Mouse (Mus musculus): ENCODE measurements around the gene Kcnmb4. TPM values are rescaled to one million over a fixed set of nuclear protein-coding genes. Genes with fewer than 3 reads are reported as not detected.

Kcnmb4 gene
- polyA plus RNA-seq (2015; fragmentation: Nextera tagmentation; extraction: Ambion mirVana), result 46.9 and 62.1 TPM in 2 replicates

GRCm38 (mm10) chr10:116473759-116474549 is at the start of gene Kcnmb4:
TSS of gene Kcnmb4 (minus strand) at chr10:116473878.
- H3K4me1 ChIP-seq, result peaks cover 36% of the 10 kb centered on the region
- WGBS, result under 1% methylated on average over 85 of the region's 92 CpGs
- H3K4me3 ChIP-seq (replicated peaks), result peak within 1 kb of the TSS; percentile 81
- no peaks in the 10 kb centered on the region for H3K9me3 ChIP-seq (replicated peaks)
- peak within 1 kb of the TSS; percentile 69 for H3K9ac ChIP-seq (replicated peaks)
- no peaks in the 10 kb centered on the region for H3K36me3 ChIP-seq
- peak within 1 kb of the TSS; percentile 86 for H3K27ac ChIP-seq (replicated peaks)
- no peaks in the 10 kb centered on the region for H3K27me3 ChIP-seq (replicated peaks)
- peak; percentile 90 for ATAC-seq (ENCODE audit: low FRiP score)
- peak within 1 kb of the TSS; percentile 89 for H3K4me2 ChIP-seq

GRCm38 (mm10) chr10:116519588-116519987 is 45.9 kb upstream of the Kcnmb4 start:
- 0 out of 2 replicates have a peak, but pooled peaks cover 3% of the 10 kb centered on the region for H3K4me1 ChIP-seq
- H3K4me3 ChIP-seq (replicated peaks), result no peak overlapping the region
- H3K27ac ChIP-seq (replicated peaks), result no peak overlapping the region
- H3K9ac ChIP-seq (replicated peaks), result no peak overlapping the region
- 98% methylated on average over 1 of the region's 1 CpGs for WGBS
- no peak for ATAC-seq (ENCODE audit: low FRiP score)
- no peaks in the 10 kb centered on the region for H3K27me3 ChIP-seq (replicated peaks)
- no peaks in the 10 kb centered on the region for H3K36me3 ChIP-seq
- H3K4me2 ChIP-seq, result no peak overlapping the region
- no peaks in the 10 kb centered on the region for H3K9me3 ChIP-seq (replicated peaks)

GRCm38 (mm10) chr10:116515590-116515989 is 41.9 kb upstream of the Kcnmb4 start:
- H3K4me3 ChIP-seq (replicated peaks), result no peak overlapping the region
- H3K36me3 ChIP-seq, result no peaks in the 10 kb centered on the region
- H3K9ac ChIP-seq (replicated peaks), result no peak overlapping the region
- no peaks in the 10 kb centered on the region for H3K9me3 ChIP-seq (replicated peaks)
- H3K27me3 ChIP-seq (replicated peaks), result no peaks in the 10 kb centered on the region
- H3K4me1 ChIP-seq, result 0 out of 2 replicates have a peak, but pooled peaks cover 3% of the 10 kb centered on the region
- no peak overlapping the region for H3K4me2 ChIP-seq
- ATAC-seq (ENCODE audit: low FRiP score), result no peak
- no peak overlapping the region for H3K27ac ChIP-seq (replicated peaks)
- 89% methylated on average over 6 of the region's 6 CpGs for WGBS

- Histone ChIP-seq H3K9ac (replicated peaks) (no peak overlapping the region), H3K27ac (replicated peaks) (no peak overlapping the region), H3K4me2 (no peak overlapping the region), H3K4me1 (0 out of 2 replicates have a peak, but pooled peaks cover 3% of the 10 kb centered on the region), H3K36me3 (no peaks in the 10 kb centered on the region), H3K4me3 (replicated peaks) (no peak overlapping the region), H3K9me3 (replicated peaks) (no peaks in the 10 kb centered on the region), H3K27me3 (replicated peaks) (no peaks in the 10 kb centered on the region)
- 95% methylated on average over 4 of the region's 4 CpGs for WGBS
- no peak for ATAC-seq (ENCODE audit: low FRiP score)
These were observed 41.5 kb upstream of the Kcnmb4 start for GRCm38 (mm10) chr10:116515158-116515557.

- no peaks in the 10 kb centered on the region for H3K9me3 ChIP-seq (replicated peaks)
- ATAC-seq (ENCODE audit: low FRiP score), result no peak
- H3K4me2 ChIP-seq, result no peak overlapping the region
- no peak overlapping the region for H3K9ac ChIP-seq (replicated peaks)
- no peaks in the 10 kb centered on the region for H3K27me3 ChIP-seq (replicated peaks)
- H3K27ac ChIP-seq (replicated peaks), result no peak overlapping the region
- 44% methylated on average over 7 of the region's 7 CpGs for WGBS
- no peak overlapping the region for H3K4me3 ChIP-seq (replicated peaks)
- no peaks in the 10 kb centered on the region for H3K4me1 ChIP-seq
- H3K36me3 ChIP-seq, result no peaks in the 10 kb centered on the region
These were observed 39.6 kb upstream of the Kcnmb4 start for GRCm38 (mm10) chr10:116513254-116513635.

- no peak overlapping the region for H3K9ac ChIP-seq (replicated peaks)
- no peaks in the 10 kb centered on the region for H3K27me3 ChIP-seq (replicated peaks)
- no peak overlapping the region for H3K27ac ChIP-seq (replicated peaks)
- WGBS, result 76% methylated on average over 11 of the region's 11 CpGs
- H3K9me3 ChIP-seq (replicated peaks), result no peaks in the 10 kb centered on the region
- H3K4me1 ChIP-seq, result no peaks in the 10 kb centered on the region
- H3K36me3 ChIP-seq, result no peaks in the 10 kb centered on the region
- ATAC-seq (ENCODE audit: low FRiP score), result no peak
- H3K4me2 ChIP-seq, result no peak overlapping the region
- H3K4me3 ChIP-seq (replicated peaks), result no peak overlapping the region
These were observed 39.0 kb upstream of the Kcnmb4 start for GRCm38 (mm10) chr10:116512521-116513253.

- 82% methylated on average over 7 of the region's 7 CpGs for WGBS
- Histone ChIP-seq H3K36me3 (peaks cover 2% of the 10 kb centered on the region; the same call in 1 of the 2 replicates), H3K4me3 (replicated peaks) (no peak overlapping the region), H3K9ac (replicated peaks) (no peak overlapping the region), H3K27ac (replicated peaks) (no peak overlapping the region), H3K27me3 (replicated peaks) (no peaks in the 10 kb centered on the region), H3K4me2 (no peak overlapping the region), H3K9me3 (replicated peaks) (no peaks in the 10 kb centered on the region), H3K4me1 (no peaks in the 10 kb centered on the region)
- ATAC-seq (ENCODE audit: low FRiP score), result no peak
These were observed 31.8 kb upstream of the Kcnmb4 start for GRCm38 (mm10) chr10:116505303-116506014.

- H3K4me1 ChIP-seq, result no peaks in the 10 kb centered on the region
- 88% methylated on average over 3 of the region's 3 CpGs for WGBS
- ATAC-seq (ENCODE audit: low FRiP score), result no peak
- H3K27me3 ChIP-seq (replicated peaks), result no peaks in the 10 kb centered on the region
- no peak overlapping the region for H3K9ac ChIP-seq (replicated peaks)
- H3K4me3 ChIP-seq (replicated peaks), result no peak overlapping the region
- H3K4me2 ChIP-seq, result no peak overlapping the region
- no peak overlapping the region for H3K27ac ChIP-seq (replicated peaks)
- H3K36me3 ChIP-seq, result peaks cover 30% of the 10 kb centered on the region
- H3K9me3 ChIP-seq (replicated peaks), result no peaks in the 10 kb centered on the region
These were observed 19.1 kb upstream of the Kcnmb4 start for GRCm38 (mm10) chr10:116492768-116493167.

- H3K4me2 ChIP-seq, result no peak overlapping the region
- no peaks in the 10 kb centered on the region for H3K9me3 ChIP-seq (replicated peaks)
- no peaks in the 10 kb centered on the region for H3K4me1 ChIP-seq
- ATAC-seq (ENCODE audit: low FRiP score), result no peak
- H3K27me3 ChIP-seq (replicated peaks), result no peaks in the 10 kb centered on the region
- no peak overlapping the region for H3K9ac ChIP-seq (replicated peaks)
- H3K4me3 ChIP-seq (replicated peaks), result no peak overlapping the region
- H3K36me3 ChIP-seq, result peaks cover 24% of the 10 kb centered on the region
- no peak overlapping the region for H3K27ac ChIP-seq (replicated peaks)
- WGBS, result 87% methylated on average over 10 of the region's 10 CpGs
These were observed 13.4 kb upstream of the Kcnmb4 start for GRCm38 (mm10) chr10:116486895-116487747.

GRCm38 (mm10) chr10:116481917-116482316 is 8.2 kb upstream of the Kcnmb4 start:
- Histone ChIP-seq H3K27me3 (replicated peaks) (no peaks in the 10 kb centered on the region), H3K36me3 (peaks cover 19% of the 10 kb centered on the region), H3K27ac (replicated peaks) (no peak overlapping the region), H3K4me1 (no peaks in the 10 kb centered on the region), H3K9me3 (replicated peaks) (no peaks in the 10 kb centered on the region), H3K4me3 (replicated peaks) (no peak overlapping the region), H3K4me2 (no peak overlapping the region), H3K9ac (replicated peaks) (no peak overlapping the region)
- 93% methylated on average over 12 of the region's 12 CpGs for WGBS
- no peak for ATAC-seq (ENCODE audit: low FRiP score)

- no peaks in the 10 kb centered on the region for H3K27me3 ChIP-seq (replicated peaks)
- no peak overlapping the region for H3K4me2 ChIP-seq
- WGBS, result 91% methylated on average over 5 of the region's 5 CpGs
- no peak overlapping the region for H3K27ac ChIP-seq (replicated peaks)
- no peak overlapping the region for H3K9ac ChIP-seq (replicated peaks)
- H3K4me3 ChIP-seq (replicated peaks), result no peak overlapping the region
- no peak for ATAC-seq (ENCODE audit: low FRiP score)
- H3K36me3 ChIP-seq, result peaks cover 14% of the 10 kb centered on the region
- no peaks in the 10 kb centered on the region for H3K9me3 ChIP-seq (replicated peaks)
- H3K4me1 ChIP-seq, result no peaks in the 10 kb centered on the region
These were observed 7.3 kb upstream of the Kcnmb4 start for GRCm38 (mm10) chr10:116480988-116481387.
